Mouse (Mus musculus): ENCODE results near the gene Cep295nl. TPM values are rescaled to one million over a fixed set of nuclear protein-coding genes. Genes with fewer than 3 reads are reported as not detected.

The Cep295nl gene
- polyA plus RNA-seq (2014; fragmentation: Illumina TruSeq; extraction: RNeasy Lipid Tissue Mini Kit (QIAGEN cat#74804); ENCODE audit: insufficient read depth, low read depth, low replicate concordance): 0.66 TPM

GRCm38 (mm10) chr11:118342400-118342981 lies at the start of gene Cep295nl:
TSS of gene Cep295nl (minus strand) at chr11:118342500.

GRCm38 (mm10) chr11:118355640-118356039 lies 13.3 kb upstream of the Cep295nl start, which contains the start of gene Timp2:
TSS of gene Timp2 (minus strand) at chr11:118355740.

GRCm38 (mm10) chr11:118289999-118290889 lies 52.1 kb downstream of the Cep295nl start, which contains the start of gene Usp36:
TSS of gene Usp36 (minus strand) at chr11:118290244.

Other genes with a start within 250 kb of the Cep295nl start
- 0.02 TPM for gene Dnah17, start 211.9 kb downstream of the Cep295nl start, polyA plus RNA-seq (2014; fragmentation: Illumina TruSeq; extraction: RNeasy Lipid Tissue Mini Kit (QIAGEN cat#74804); ENCODE audit: insufficient read depth, low read depth, low replicate concordance)
- 19.1 TPM for gene Cyth1, start 93.9 kb downstream of the Cep295nl start, polyA plus RNA-seq (2014; fragmentation: Illumina TruSeq; extraction: RNeasy Lipid Tissue Mini Kit (QIAGEN cat#74804); ENCODE audit: insufficient read depth, low read depth, low replicate concordance)
- 8.1 TPM for gene Usp36, start 52.3 kb downstream of the Cep295nl start, polyA plus RNA-seq (2014; fragmentation: Illumina TruSeq; extraction: RNeasy Lipid Tissue Mini Kit (QIAGEN cat#74804); ENCODE audit: insufficient read depth, low read depth, low replicate concordance)
- gene Timp2, start 13.2 kb upstream of the Cep295nl start, polyA plus RNA-seq (2014; fragmentation: Illumina TruSeq; extraction: RNeasy Lipid Tissue Mini Kit (QIAGEN cat#74804); ENCODE audit: insufficient read depth, low read depth, low replicate concordance): 205 TPM
- gene Lgals3bp, start 59.6 kb upstream of the Cep295nl start, polyA plus RNA-seq (2014; fragmentation: Illumina TruSeq; extraction: RNeasy Lipid Tissue Mini Kit (QIAGEN cat#74804); ENCODE audit: insufficient read depth, low read depth, low replicate concordance): 82.4 TPM
- gene Cant1, start 76.6 kb upstream of the Cep295nl start, polyA plus RNA-seq (2014; fragmentation: Illumina TruSeq; extraction: RNeasy Lipid Tissue Mini Kit (QIAGEN cat#74804); ENCODE audit: insufficient read depth, low read depth, low replicate concordance): 28.5 TPM
- 7.9 TPM for gene C1qtnf1, start 85.7 kb upstream of the Cep295nl start, polyA plus RNA-seq (2014; fragmentation: Illumina TruSeq; extraction: RNeasy Lipid Tissue Mini Kit (QIAGEN cat#74804); ENCODE audit: insufficient read depth, low read depth, low replicate concordance)
- 5.3 TPM for gene Engase, start 134.3 kb upstream of the Cep295nl start, polyA plus RNA-seq (2014; fragmentation: Illumina TruSeq; extraction: RNeasy Lipid Tissue Mini Kit (QIAGEN cat#74804); ENCODE audit: insufficient read depth, low read depth, low replicate concordance)